Mouse (Mus musculus) small intestine, adult 2 months (tissue): ENCODE measurements around the gene Rsad2.

Source experiments
- CTCF ChIP-seq: fragments of 200-500 bp; IDR thresholded peaks from 2 replicates; pipeline ENCODE4 v1.5.1; 2012; ENCODE audit warnings: low read depth, mild to moderate bottlenecking, control low read depth, inconsistent platforms, low read length, moderate library complexity, mixed read lengths; ENCODE audit not compliant: insufficient replicate concordance, insufficient read length; ENCODE audit errors: extremely low read depth
- POLR2A ChIP-seq: fragments of 200-500 bp; IDR thresholded peaks from 2 replicates; pipeline ENCODE4 v1.6.1; 2012; ENCODE audit warnings: low read depth, mild to moderate bottlenecking, control low read depth, inconsistent platforms, low read length, moderate library complexity

GRCm38 (mm10) chr12:26416636-26417295 lies 39.5 kb downstream of the Rsad2 start:
- TF ChIP-seq CTCF (no peak), POLR2A (no peak)
